Mouse (Mus musculus): ENCODE measurements around the gene Krt25. TPM values are rescaled to one million over a fixed set of nuclear protein-coding genes. Genes with fewer than 3 reads are reported as not detected.

The Krt25 gene
- total RNA-seq, 2 experiments from 2014 or later: not detected

GRCm38 (mm10) chr11:99283334-99283733 is 39.4 kb downstream of the Krt25 start:
- intact Hi-C loops (cut with DNase I): no loop called here

DNA sequence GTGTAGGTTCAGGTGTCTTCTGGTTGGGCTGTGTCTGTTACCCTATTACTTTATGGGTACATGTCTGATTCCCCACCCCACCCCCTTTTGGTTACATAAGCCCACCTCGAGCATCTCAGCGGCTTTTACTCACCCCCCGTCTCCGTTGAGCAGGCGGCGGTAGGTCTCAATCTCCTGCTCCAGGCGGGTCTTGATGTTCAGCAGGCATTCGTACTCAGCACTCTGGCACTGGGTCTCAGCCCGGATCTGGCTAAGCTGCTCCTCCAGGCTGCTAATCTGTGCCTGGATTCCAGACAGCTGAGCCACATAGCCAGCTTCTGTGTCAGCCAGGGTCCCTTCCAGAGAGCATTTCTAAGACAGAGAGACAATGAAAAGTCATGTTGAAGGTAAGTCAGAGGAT is 41.6 kb downstream of the Krt25 start:
- intact Hi-C loops (cut with DNase I): no loop called here
- DNase-seq (ENCODE audit: low spot score in 2 of 2): no peak

More at GRCm38 (mm10) chr11:99283334-99283733, 39.4 kb downstream of the Krt25 start:
- DNase-seq (ENCODE audit: low spot score in 2 of 2): no peak

GRCm38 (mm10) chr11:99279986-99280385 is 42.8 kb downstream of the Krt25 start:
- intact Hi-C loops (cut with DNase I): no loop called here
- DNase-seq (ENCODE audit: low spot score in 2 of 2): no peak

DNA sequence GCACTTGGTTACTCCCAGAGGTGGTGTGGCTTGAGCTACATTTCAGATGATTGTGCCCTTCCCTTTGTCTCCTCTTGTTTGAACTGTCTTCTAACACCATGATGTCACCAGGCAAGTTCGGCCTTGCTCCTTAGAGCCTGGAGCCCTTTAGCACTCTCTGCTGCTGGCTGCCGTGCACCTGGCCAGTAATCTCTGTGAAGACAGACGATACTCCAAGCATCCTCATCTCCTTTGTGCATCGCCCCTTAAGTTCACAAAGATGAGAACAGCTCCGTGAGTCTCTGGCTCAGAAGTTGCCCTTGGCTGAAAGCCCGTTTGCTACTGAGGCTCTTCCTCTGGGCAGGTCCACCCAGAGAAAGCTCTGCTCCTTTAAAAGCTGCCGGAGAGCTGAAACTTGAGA is 46.0 kb downstream of the Krt25 start:
- DNase-seq (ENCODE audit: low spot score in 2 of 2): no peak
- intact Hi-C loops (cut with DNase I): no loop called here

- intact Hi-C loops (cut with DNase I): no loop called here
- no peak for DNase-seq (ENCODE audit: low spot score in 2 of 2)
Observed at GRCm38 (mm10) chr11:99275624-99276023, 47.1 kb downstream of the Krt25 start.

- intact Hi-C loops (cut with DNase I): no loop called here
- no peak for DNase-seq (ENCODE audit: low spot score in 2 of 2)
Observed at GRCm38 (mm10) chr11:99272721-99273120, 50.0 kb downstream of the Krt25 start.

- no peak for DNase-seq (ENCODE audit: low spot score in 2 of 2)
- intact Hi-C loops (cut with DNase I): no loop called here
Observed at GRCm38 (mm10) chr11:99269192-99269591, 53.6 kb downstream of the Krt25 start.

DNA sequence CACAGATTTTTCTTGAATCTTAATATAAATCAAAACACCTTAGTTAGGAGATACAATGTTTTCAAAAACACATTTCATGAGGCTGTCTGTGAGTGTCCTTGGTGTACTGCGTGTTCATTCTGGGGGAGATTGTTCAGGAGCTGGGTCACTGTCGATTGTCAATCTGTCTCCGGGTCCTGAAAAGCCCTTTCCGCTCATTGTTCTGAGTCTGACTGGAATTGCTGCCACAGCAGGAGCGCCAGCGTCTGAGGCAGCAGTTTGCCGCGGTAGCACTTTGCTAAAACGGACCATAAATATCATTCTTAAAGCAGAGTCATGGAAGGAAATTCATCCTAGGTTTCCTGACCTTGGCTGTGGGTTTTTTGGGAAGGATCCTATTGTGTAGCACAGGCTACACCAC is 57.0 kb downstream of the Krt25 start:
- intact Hi-C loops (cut with DNase I): no loop called here
- no peak for DNase-seq (ENCODE audit: low spot score in 2 of 2)

Other genes starting within 250 kb of the Krt25 start
- under 1 TPM; 0.45 to 0.54 TPM for gene Tns4, start 233.6 kb downstream of the Krt25 start, total RNA-seq (2021)
- not detected for gene Ccr7, start 167.9 kb downstream of the Krt25 start, total RNA-seq (2021)
- 10 to 100 TPM; 53.0 to 65.2 TPM for gene Smarce1, start 91.9 kb downstream of the Krt25 start, total RNA-seq (2021)
- 10 to 100 TPM; 31.2 to 37.7 TPM for gene Krt222, start 78.9 kb downstream of the Krt25 start, total RNA-seq (2021)
- not detected for gene Krt24, start 37.7 kb downstream of the Krt25 start, total RNA-seq (2021)
- gene Krt26, start 15.0 kb upstream of the Krt25 start, total RNA-seq (2021): not detected
- not detected for gene Krt27, start 28.2 kb upstream of the Krt25 start, total RNA-seq (2021)
- gene Krt28, start 52.0 kb upstream of the Krt25 start, total RNA-seq (2021): not detected
- 10 to 100 TPM in 1 of 2 experiments, 1 to 10 TPM in 1; 9.7 to 12.4 TPM for gene Krt10, start 66.4 kb upstream of the Krt25 start, total RNA-seq (2021)
- 10 to 100 TPM in 1 of 2 experiments, 1 to 10 TPM in 1; 9.4 to 13.4 TPM for gene Krt12, start 99.3 kb upstream of the Krt25 start, total RNA-seq (2021)
- gene Krt20, start 115.2 kb upstream of the Krt25 start, total RNA-seq (2021): not detected
- gene Krt23, start 170.2 kb upstream of the Krt25 start, total RNA-seq (2021): not detected
- gene Krt39, start 198.4 kb upstream of the Krt25 start, total RNA-seq (2021): not detected
- gene Krt40, start 220.2 kb upstream of the Krt25 start, total RNA-seq (2021): not detected
- gene Krtap3-3, start 227.9 kb upstream of the Krt25 start, total RNA-seq (2021): not detected
- gene Krtap3-2, start 233.9 kb upstream of the Krt25 start, total RNA-seq (2021): not detected
- gene Gm11939, start 236.5 kb upstream of the Krt25 start, total RNA-seq (2021): not detected
- not detected for gene Krtap3-1, start 243.7 kb upstream of the Krt25 start, total RNA-seq (2021)

All from left cerebral cortex, postnatal 36 days (tissue).